Mouse (Mus musculus): ENCODE measurements around the gene Polr1d. TPM values are rescaled to one million over a fixed set of nuclear protein-coding genes. Genes with fewer than 3 reads are reported as not detected.

Gene Polr1d
- total RNA-seq, 4 experiments from 2014 or later = 96.7 to 117 (median 108) TPM

- no peak for DNase-seq
These were observed 70.5 kb downstream of the Polr1d start for GRCm38 (mm10) chr5:147147340-147147739.

- DNase-seq = no peak
These were observed 78.0 kb downstream of the Polr1d start for GRCm38 (mm10) chr5:147154806-147155371.

- DNase-seq = no peak
These were observed 78.7 kb downstream of the Polr1d start for GRCm38 (mm10) chr5:147155449-147156133.

- DNase-seq = no peak
These were observed 79.5 kb downstream of the Polr1d start for GRCm38 (mm10) chr5:147156376-147156775.

- DNase-seq = no peak
These were observed 80.6 kb downstream of the Polr1d start for GRCm38 (mm10) chr5:147157441-147157840.

GRCm38 (mm10) chr5:147159320-147159719 lies 82.5 kb downstream of the Polr1d start:
- no peak for DNase-seq

- DNase-seq = no peak
These were observed 82.9 kb downstream of the Polr1d start for GRCm38 (mm10) chr5:147159792-147160191.

Other genes with a start within 250 kb of the Polr1d start
- gene Rpl21, start 244.2 kb upstream of the Polr1d start, total RNA-seq (2022) = 100 to 1,000 TPM; 199 to 341 (median 261) TPM
- 1 to 10 TPM; 5.2 to 9.0 (median 7.7) TPM for gene Rasl11a, start 232.0 kb upstream of the Polr1d start, total RNA-seq (2022)
- 10 to 100 TPM; 24.8 to 30.4 (median 28.6) TPM for gene Gtf3a, start 128.4 kb upstream of the Polr1d start, total RNA-seq (2022)
- 10 to 100 TPM; 30.6 to 38.0 (median 34.2) TPM for gene Mtif3, start 113.2 kb upstream of the Polr1d start, total RNA-seq (2022)
- 10 to 100 TPM; 10.1 to 14.4 (median 12.9) TPM for gene Lnx2, start 464 bp upstream of the Polr1d start, total RNA-seq (2022)
- gene Gsx1, start 111.6 kb downstream of the Polr1d start, total RNA-seq (2022) = not detected
- gene Pdx1, start 192.9 kb downstream of the Polr1d start, total RNA-seq (2022) = not detected
- gene Cdx2, start 230.2 kb downstream of the Polr1d start, total RNA-seq (2022) = not detected
- 1 to 10 TPM in 2 of 4 experiments, not detected in 2; 1.2 to 1.5 TPM for gene Urad, start 245.4 kb downstream of the Polr1d start, total RNA-seq (2022)

Measured in adrenal gland, adult 8-10 months (tissue).